Mouse (Mus musculus): Measurements from ENCODE around the gene Fmr1. TPM values are rescaled to one million over a fixed set of nuclear protein-coding genes. Genes with fewer than 3 reads are reported as not detected.

Fmr1 gene
- 53.9 and 61.2 TPM in 2 replicates for total RNA-seq (2014; fragmentation: Nextera tagmentation)
- total RNA-seq (2017) = 72.6 and 88.9 TPM in 2 replicates

DNA sequence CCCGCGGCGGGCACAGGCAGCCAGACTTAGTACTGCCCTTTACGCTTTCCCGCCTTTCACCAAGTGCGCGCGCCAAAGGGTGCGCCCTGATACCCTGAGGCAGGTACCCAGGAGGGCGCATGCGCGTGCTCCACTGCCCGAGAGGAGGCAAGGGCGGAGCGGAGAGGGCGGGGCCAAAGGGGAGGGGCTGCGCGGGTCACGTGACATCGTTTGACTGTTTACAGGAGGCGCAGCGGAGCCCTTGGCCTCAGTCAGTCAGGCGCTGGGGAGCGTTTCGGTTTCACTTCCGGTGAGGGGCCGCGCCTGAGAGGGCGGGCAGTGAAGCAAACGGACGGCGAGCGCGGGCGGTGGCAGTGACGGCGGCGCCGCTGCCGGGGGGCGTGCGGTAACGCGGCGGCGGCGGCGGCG, at the start of gene Fmr1:
TSS of gene Fmr1 (plus strand) at position 209 of the 408 bp plus-strand sequence.
- peak; percentile 92 for ATAC-seq (replicated peaks; ENCODE audit: poor library complexity, severe bottlenecking)

DNA sequence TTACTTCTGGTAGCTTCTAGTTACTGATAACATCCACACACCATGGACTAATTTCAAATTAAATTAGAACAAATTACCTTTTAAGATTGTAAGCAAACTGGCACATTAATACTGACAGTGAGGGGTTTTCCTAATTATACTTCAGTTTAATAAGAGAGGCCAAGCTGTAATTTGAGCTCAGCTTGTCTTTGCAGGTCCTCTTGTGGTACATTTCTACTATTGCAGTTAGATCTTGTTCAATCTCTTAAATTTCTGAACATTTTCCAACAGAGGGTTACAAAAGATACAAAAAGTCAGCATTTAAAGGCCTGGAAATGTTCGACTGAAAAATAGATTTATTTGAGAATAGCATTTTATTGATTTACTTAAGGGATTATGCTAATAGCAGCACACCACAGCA, 36.7 kb upstream of the Fmr1 start:
- no peak for ATAC-seq (replicated peaks; ENCODE audit: poor library complexity, severe bottlenecking)

DNA sequence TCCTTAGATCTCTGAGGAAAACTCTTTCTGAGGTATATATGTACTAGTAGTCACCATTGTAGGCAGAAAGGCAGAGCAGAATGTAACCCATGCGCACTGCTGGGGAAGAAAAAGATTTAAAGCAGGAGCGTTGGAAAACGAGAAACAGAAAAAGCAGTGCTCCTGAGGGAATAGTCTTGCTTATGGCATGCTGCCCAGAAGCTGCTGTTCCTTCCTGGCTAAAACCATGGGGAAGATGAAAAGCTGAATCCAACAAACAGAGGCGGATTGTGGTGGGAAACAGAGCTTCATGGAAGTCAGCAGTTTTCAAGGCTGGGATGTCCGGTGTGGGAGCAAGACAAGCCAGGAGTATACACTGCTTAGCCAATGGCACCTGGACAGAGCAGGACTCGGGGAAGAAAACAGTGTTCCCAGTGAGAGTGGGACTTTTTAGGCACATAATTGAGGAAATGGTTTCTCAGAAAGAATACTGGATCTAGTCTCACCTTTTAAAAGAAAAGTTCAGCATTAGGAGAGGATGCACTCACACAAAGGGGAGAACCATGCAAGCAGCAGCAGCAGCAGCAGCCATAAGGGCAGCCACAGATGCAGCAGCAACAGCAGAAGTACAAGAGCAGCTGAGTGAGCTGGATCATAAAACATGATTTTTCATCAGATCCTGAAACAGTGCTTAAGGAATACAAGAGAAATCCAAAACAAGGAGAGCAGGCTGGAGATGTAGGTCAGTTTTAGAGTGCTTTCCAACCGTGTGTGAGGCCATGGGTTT, 33.0 kb upstream of the Fmr1 start:
- ATAC-seq (replicated peaks; ENCODE audit: poor library complexity, severe bottlenecking) = no peak

DNA sequence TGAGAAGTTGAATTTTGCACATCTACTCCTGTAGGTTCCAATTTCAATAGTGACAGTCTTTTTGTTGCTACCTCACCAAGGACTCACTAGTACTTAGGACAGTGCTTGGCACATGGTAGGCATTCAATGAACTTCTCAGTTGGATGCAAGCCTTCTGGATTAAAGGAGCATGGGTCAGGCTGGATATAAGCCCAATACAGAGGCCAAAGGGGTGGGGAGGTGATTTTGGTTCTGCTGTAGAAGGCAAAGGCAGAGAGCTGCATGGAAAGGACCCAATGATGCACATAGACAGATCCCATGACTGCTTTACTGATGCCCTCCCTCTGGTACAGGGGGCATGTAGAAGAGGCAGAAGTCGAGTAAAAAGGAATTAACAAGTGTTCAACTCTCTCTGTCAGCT, 833 bp upstream of the Fmr1 start:
- ATAC-seq (replicated peaks; ENCODE audit: poor library complexity, severe bottlenecking) = no peak

DNA sequence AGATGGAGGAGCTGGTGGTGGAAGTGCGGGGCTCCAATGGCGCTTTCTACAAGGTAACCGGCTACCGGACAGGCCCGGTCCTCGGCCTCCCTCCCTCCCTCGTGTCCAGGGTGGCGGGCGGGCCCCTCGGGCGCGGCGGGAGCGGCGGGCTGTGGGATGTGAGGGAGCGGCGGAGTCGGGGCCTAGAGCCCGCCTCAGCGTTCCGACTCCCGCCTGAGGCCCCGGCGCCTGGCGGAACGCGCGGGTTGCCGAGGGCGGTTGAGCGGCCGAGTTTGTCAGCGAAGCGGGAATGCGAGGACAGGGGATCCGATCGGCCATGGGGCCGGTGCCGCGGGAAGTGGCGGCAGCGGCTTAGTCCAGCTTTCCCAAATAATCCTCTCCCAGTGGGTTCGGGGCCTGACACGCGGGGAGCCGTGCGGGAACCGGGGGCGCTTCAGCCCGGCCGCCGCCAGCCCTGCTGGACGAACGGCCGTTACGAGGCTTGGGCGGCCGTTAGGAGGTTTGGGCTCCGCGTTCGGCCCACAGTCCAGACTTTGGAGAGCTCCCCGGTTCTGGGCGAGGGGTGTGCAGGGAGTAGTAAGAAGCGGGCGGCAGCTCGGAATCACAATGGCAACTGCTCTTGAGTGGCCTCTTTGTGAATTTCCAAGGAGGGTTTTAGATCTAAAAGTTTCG, 610 bp downstream of the Fmr1 start:
- ATAC-seq (replicated peaks; ENCODE audit: poor library complexity, severe bottlenecking) = peak; percentile 34

DNA sequence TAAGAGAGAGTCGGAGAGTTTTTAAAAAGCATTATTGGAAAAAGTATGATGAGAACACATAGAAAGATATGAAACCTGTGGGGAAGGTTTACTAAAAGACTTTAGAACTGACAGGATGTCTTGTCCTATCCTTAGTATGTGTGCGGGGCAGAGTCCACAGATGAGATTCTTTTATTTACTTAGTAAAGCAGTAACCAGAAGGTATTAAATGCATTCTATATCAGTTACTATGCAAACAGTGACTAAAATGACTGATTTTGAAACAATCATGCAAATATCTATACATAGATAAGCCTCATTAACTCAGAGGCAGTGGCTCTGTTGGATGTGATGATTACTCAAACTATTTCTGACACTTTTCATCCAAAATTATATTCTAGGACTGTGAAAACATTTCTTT, 6.4 kb downstream of the Fmr1 start:
- ATAC-seq (replicated peaks; ENCODE audit: poor library complexity, severe bottlenecking) = no peak

DNA sequence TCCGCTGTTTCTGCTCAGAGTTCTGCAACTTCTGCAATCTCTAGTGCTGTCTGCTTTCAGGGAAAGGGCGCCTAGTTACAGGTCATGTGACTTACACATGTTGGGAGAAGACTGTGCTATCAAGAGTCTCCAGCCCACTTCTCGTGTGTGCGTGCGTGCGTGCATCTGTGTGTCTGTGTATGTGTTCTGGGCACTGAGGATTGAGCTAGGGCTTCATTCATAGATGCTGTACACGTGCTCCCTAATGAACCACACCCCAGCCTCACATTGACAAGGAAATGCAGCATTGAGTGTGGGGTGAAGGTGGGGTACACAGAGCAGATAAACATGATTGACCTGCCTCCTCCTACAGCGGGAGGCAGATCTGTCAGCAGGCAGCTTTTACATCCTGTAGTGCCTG, 13.6 kb downstream of the Fmr1 start:
- peak; percentile 42; the same call in 1 of the 2 replicates for ATAC-seq (replicated peaks; ENCODE audit: poor library complexity, severe bottlenecking)

DNA sequence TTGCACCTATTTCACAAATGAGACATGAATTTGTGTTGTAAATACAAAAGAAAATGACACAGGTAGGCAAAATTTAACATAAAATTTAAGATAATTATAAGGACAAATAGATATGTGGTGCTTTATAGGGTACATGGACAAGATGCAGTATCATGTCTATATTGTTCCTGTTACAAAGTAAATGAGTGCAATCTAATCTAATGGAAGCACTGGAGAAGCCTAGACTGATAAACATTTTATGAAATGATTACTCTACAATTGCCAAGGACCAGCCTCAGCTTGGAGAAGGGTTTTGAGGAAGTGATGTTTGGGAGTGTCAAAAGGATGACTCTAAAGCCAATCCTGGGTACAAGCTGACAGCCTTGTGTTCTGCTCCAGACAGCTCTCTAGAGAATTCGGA, 58.6 kb downstream of the Fmr1 start:
- ATAC-seq (replicated peaks; ENCODE audit: poor library complexity, severe bottlenecking) = no peak

DNA sequence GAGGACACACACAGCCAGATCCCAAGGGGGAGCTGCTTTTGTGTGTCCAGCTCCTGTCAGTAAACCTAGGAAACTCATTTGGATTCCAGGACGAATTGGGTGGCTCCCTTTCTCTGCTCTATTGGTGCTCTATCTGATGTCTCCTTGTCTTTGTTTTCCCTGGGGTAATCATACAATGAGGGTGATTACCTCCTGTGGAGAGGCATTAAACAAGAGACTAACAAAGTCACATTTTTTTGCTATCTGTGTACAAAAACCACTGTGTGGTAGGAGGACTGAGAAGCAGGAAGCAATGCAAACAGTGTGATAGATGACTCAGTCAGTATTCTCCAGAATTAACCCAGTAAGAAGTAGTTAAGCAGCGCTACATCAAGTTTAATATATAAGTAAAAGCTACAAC, 61.7 kb downstream of the Fmr1 start:
- ATAC-seq (replicated peaks; ENCODE audit: poor library complexity, severe bottlenecking) = no peak

DNA sequence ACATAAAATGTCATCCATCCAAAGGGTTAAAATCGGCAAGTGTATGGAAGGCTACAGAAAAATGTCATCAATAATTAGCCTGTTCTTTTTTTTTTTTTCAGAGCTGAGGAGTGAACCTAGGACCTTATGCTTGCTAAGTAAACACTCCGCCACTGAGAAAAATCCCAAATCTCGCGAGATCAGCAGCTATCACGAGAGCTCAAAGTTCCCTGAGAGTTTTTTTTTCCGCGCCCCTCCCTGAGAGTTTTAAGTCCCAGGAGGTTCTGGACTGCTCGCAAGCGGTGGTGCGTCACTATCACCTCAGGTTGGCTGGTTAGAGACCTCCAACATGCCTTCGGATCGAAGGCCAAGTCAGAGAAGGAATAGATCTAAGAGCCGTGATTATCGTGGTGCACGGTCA, 83.3 kb downstream of the Fmr1 start, which contains the start of gene Fmr1nb:
TSS of gene Fmr1nb (plus strand) at position 234 of the 400 bp plus-strand sequence.
- ATAC-seq (replicated peaks; ENCODE audit: poor library complexity, severe bottlenecking) = no peak

Other genes with a start within 250 kb of the Fmr1 start
- gene Fmr1nb, start 83.3 kb downstream of the Fmr1 start, total RNA-seq (2014; fragmentation: Nextera tagmentation) = not detected in 2 replicates
- not detected in 2 replicates for gene Fmr1nb, start 83.3 kb downstream of the Fmr1 start, total RNA-seq (2017)
- gene Gm14698, start 142.6 kb downstream of the Fmr1 start, total RNA-seq (2014; fragmentation: Nextera tagmentation) = 4.0 and 8.0 TPM in 2 replicates
- gene Gm14698, start 142.6 kb downstream of the Fmr1 start, total RNA-seq (2017) = 2.3 and 5.1 TPM in 2 replicates
- gene Gm6812, start 214.5 kb downstream of the Fmr1 start, total RNA-seq (2014; fragmentation: Nextera tagmentation) = not detected in 2 replicates
- not detected in 2 replicates for gene Gm6812, start 214.5 kb downstream of the Fmr1 start, total RNA-seq (2017)